Mouse (Mus musculus) liver, adult 2 months (tissue): ENCODE results near the gene Ddx59. TPM values are rescaled to one million over a fixed set of nuclear protein-coding genes. Genes with fewer than 3 reads are reported as not detected.

Experiments
- DNase-seq: peaks from one replicate; pipeline ENCODE4 v3.0.0-alpha.2; 2011; ENCODE audit warnings: low read depth, low spot score; ENCODE audit errors: extremely low read depth
- H3K27ac ChIP-seq: fragments of 200-500 bp; replicated peaks from 2 replicates; pipeline ENCODE4 v1.5.1; 2012; ENCODE audit warnings: low read depth, mild to moderate bottlenecking, control low read depth, inconsistent platforms, low read length; ENCODE audit not compliant: insufficient read depth
- H3K27me3 ChIP-seq: fragments of 200-500 bp; 2 replicates; pipeline ENCODE4 v1.6.1; 2012; ENCODE audit warnings: mild to moderate bottlenecking, moderate library complexity, low read length, inconsistent platforms; ENCODE audit not compliant: control insufficient read depth, insufficient read depth
- H3K36me3 ChIP-seq: fragments of 200-500 bp; 2 replicates; pipeline ENCODE4 v1.6.1; 2012; ENCODE audit warnings: low read length, inconsistent platforms; ENCODE audit not compliant: control insufficient read depth, insufficient read depth
- H3K4me1 ChIP-seq: fragments of 200-500 bp; 2 replicates; pipeline ENCODE4 v1.6.1; 2011; ENCODE audit warnings: low read length; ENCODE audit not compliant: control insufficient read depth, insufficient read depth
- H3K4me3 ChIP-seq: fragments of 200-500 bp; 2 replicates; pipeline ENCODE4 v1.5.1; 2011; ENCODE audit warnings: low read depth, mild to moderate bottlenecking, control low read depth, low read length, moderate library complexity; ENCODE audit not compliant: insufficient read depth
- H3K79me2 ChIP-seq: fragments of 200-500 bp; 2 replicates; pipeline ENCODE4 v1.6.1; 2012; ENCODE audit warnings: inconsistent platforms, mild to moderate bottlenecking, low read length, moderate library complexity; ENCODE audit not compliant: control insufficient read depth, insufficient read depth
- H3K9ac ChIP-seq: fragments of 200-500 bp; 2 replicates; pipeline ENCODE4 v1.6.1; 2012; ENCODE audit warnings: low read depth, mild to moderate bottlenecking, control low read depth, inconsistent platforms, low read length
- CTCF ChIP-seq: fragments of 200-500 bp; IDR thresholded peaks from 2 replicates; pipeline ENCODE4 v1.5.1; 2011; ENCODE audit warnings: low read depth, low read length, control low read depth
- POLR2A ChIP-seq: fragments of 200-500 bp; IDR thresholded peaks from 2 replicates; pipeline ENCODE4 v1.6.1; 2011; ENCODE audit warnings: low read length, control low read depth; ENCODE audit not compliant: insufficient read depth; ENCODE audit errors: extremely low read depth
- WGBS: fragments of 180-500 bp; shearing (Covaris S2); methylation state at CpG from one replicate; pipeline ENCODE4 v1.1.7; 2018; 5-methylcytosine and 5-hydroxymethylcytosine counted together
- polyA plus RNA-seq: library from polyadenylated mRNA; depleted of rRNA; stranded (reverse); fragments of >200 nt; gene quantifications from 2 replicates; pipeline ENCODE4 v1.2.3, GENCODE M21; 2012
- total RNA-seq: library from RNA; depleted of rRNA; stranded (reverse); fragments of >200 nt; gene quantifications from 2 replicates; pipeline ENCODE4 v1.2.3, GENCODE M21; 2014

Ddx59 gene
- total and polyA plus RNA-seq, 2 experiments: 1.7 to 6.0 TPM

DNA sequence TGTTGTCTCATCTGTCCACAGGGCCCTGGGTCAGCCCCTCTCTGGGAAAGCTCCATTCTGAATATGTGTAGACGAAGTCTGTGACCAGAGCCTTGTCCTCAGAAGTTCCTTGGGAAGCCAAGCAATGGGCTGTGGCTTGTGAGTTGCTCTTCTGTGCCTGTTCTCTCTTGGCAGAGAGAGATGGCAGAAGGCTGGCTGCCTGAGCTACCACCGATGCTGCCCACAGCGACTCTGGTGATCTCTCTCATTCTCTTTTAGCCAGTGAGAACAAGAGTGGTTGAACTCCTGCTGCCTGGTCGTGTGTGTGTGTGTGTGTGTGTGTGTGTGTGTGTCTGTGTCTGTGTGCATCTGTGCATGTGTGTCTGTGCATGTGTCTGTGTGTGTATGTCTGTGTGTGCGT lies 37.4 kb downstream of the Ddx59 start:
- TF ChIP-seq POLR2A (no peak), CTCF (no peak)

DNA sequence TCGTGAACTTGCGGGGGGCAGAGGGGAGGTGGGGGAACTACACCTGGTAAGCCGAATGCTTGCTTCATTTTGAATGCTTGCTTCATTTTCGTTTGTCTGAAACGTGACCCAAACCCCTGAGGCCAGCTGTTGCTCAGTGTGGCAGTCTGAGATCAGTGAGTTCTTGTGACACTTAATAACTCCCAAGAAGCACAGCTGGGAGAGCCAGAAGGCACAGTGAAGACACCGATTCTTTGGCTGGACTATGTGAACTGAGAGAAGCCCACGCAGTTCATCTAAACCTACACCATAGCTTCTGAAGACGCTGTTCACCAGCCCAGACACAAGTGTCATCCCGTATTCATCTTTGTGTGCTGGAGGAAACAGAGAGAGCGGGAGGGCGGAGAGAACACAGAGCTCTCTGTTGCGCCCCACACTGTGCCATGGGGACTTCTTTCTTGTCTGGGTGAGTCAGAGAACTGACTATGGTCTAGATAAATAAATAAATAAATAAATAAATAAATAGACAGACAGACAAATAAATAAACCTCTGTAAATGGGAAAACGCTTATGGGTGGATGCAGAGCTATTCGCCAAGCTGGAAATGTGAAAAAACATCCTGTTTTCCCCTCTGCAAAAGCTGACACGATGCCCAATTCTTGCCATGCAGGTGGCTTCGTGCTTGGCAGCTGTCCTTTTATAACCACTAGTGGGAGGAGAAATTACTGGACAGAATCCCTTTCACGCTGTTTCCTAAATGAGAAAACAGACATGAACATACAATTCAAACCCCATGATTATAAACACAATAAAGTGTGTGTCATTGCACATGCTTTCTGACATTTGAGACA lies 40.9 kb downstream of the Ddx59 start:
- Histone ChIP-seq H3K4me1 (0 out of 2 replicates have a peak, but pooled peaks cover 3% of the 10 kb centered on the region), H3K36me3 (no peaks in the 10 kb centered on the region), H3K79me2 (no peaks in the 10 kb centered on the region), H3K27me3 (no peaks in the 10 kb centered on the region), H3K27ac (no peak overlapping the region), H3K4me3 (no peak overlapping the region), H3K9ac (no peak overlapping the region)
- no peak for TF ChIP-seq CTCF
- TF ChIP-seq POLR2A: no peak
- 90% methylated on average over 17 of the region's 17 CpGs for WGBS
- DNase-seq: no peak

More for the DNA sequence above, 37.4 kb downstream of the Ddx59 start:
- 84% methylated on average over 5 of the region's 5 CpGs for WGBS
- H3K79me2 ChIP-seq: no peaks in the 10 kb centered on the region
- no peaks in the 10 kb centered on the region for H3K27me3 ChIP-seq
- no peak overlapping the region for H3K27ac ChIP-seq
- H3K36me3 ChIP-seq: no peaks in the 10 kb centered on the region
- no peak overlapping the region for H3K9ac ChIP-seq
- no peak overlapping the region for H3K4me3 ChIP-seq
- no peak for DNase-seq
- 0 out of 2 replicates have a peak, but pooled peaks cover 2% of the 10 kb centered on the region for H3K4me1 ChIP-seq

- Histone ChIP-seq H3K4me3 (no peak overlapping the region), H3K9ac (no peak overlapping the region), H3K27ac (no peak overlapping the region), H3K36me3 (no peaks in the 10 kb centered on the region), H3K27me3 (no peaks in the 10 kb centered on the region), H3K4me1 (0 out of 2 replicates have a peak, but pooled peaks cover 3% of the 10 kb centered on the region), H3K79me2 (no peaks in the 10 kb centered on the region)
- 56% methylated on average over 6 of the region's 6 CpGs for WGBS
- no peak for TF ChIP-seq CTCF
- TF ChIP-seq POLR2A: no peak
- DNase-seq: peak; percentile 58
Observed at GRCm38 (mm10) chr1:136456741-136457140, 41.7 kb downstream of the Ddx59 start.

DNA sequence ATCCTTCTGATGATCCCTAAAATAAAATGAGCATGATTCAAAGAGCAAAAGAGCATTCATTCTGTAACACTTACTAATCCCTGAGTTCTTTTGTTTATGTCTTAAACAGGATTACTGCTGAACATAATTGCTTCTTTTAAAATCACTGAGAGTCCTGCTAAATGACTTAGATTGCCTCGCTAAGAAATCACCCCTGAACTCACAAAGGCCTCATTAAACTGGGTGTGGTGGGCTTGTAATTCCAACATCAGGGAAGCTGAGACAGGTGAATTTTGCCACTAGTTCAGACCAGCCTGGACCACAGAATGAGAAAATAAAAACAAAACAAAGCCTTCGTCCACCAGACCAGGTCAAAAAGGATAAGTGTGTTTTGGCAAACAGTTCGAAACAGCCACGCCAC lies 42.3 kb downstream of the Ddx59 start:
- Histone ChIP-seq H3K27ac (no peak overlapping the region), H3K4me3 (no peak overlapping the region), H3K4me1 (0 out of 2 replicates have a peak, but pooled peaks cover 3% of the 10 kb centered on the region), H3K9ac (no peak overlapping the region), H3K79me2 (no peaks in the 10 kb centered on the region), H3K27me3 (no peaks in the 10 kb centered on the region), H3K36me3 (no peaks in the 10 kb centered on the region)
- DNase-seq: no peak
- WGBS: 83% methylated on average over 4 of the region's 4 CpGs
- TF ChIP-seq CTCF (no peak), POLR2A (no peak)

DNA sequence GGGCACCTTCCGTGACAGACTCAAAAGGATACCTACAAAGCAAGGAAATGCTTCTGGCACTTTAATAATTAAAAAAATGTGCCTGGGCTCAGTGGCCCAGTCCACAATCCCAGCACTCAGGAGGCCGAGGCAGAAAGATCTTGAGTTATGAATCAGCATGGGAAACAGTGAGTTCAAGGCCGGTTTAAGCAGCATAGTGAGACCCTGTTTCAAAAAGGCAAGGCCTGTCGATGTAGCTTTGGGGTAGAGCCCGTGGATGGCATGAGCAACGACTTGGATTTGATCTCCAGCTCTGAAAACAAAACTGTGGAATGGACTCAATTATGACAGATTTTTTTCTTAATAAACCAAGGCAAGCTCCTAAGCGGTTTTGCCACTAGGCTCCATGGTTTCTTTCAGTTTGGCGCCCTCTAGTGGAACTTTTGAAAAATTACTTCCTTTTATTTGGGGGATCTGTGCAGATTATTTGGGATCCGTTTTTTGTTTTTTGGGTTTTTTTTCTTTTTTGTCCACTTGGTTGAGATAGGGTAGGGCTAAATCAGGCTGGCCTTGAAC lies 43.7 kb downstream of the Ddx59 start:
- H3K27ac ChIP-seq: no peak overlapping the region
- 0 out of 2 replicates have a peak, but pooled peaks cover 3% of the 10 kb centered on the region for H3K4me1 ChIP-seq
- peak; percentile 24; the same call in 1 of the 2 replicates for TF ChIP-seq CTCF
- no peak for TF ChIP-seq POLR2A
- H3K4me3 ChIP-seq: no peak overlapping the region
- no peaks in the 10 kb centered on the region for H3K27me3 ChIP-seq
- WGBS: 29% methylated on average over 9 of the region's 9 CpGs
- no peak overlapping the region for H3K9ac ChIP-seq
- DNase-seq: peak; percentile 67
- H3K79me2 ChIP-seq: no peaks in the 10 kb centered on the region
- H3K36me3 ChIP-seq: no peaks in the 10 kb centered on the region

DNA sequence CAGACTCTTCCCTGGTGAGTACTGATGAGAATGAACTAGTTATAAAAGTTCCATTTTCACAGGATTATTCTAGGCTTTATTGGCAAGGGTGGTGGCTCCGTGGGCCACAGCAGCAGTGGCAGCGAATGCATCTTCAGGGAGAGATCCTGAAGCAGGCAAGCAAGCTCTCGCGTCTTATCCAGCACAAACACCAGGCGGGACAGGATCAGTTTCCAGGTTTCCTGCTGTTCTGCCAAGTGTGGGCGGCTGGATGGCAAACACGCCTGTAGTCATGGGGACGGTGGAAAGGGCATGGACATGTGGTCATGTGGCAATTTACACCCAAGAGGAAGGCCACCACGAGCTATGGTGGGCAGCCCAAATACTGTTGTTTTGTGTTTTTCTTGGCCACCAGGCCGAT lies 47.4 kb downstream of the Ddx59 start:
- no peaks in the 10 kb centered on the region for H3K79me2 ChIP-seq
- H3K36me3 ChIP-seq: no peaks in the 10 kb centered on the region
- H3K4me1 ChIP-seq: 0 out of 2 replicates have a peak, but pooled peaks cover 2% of the 10 kb centered on the region
- H3K4me3 ChIP-seq: no peak overlapping the region
- no peak overlapping the region for H3K27ac ChIP-seq
- peak; percentile 9 for DNase-seq
- whole genome bisulfite sequencing: 31% methylated on average over 10 of the region's 10 CpGs
- TF ChIP-seq CTCF: no peak
- no peak for TF ChIP-seq POLR2A
- no peaks in the 10 kb centered on the region for H3K27me3 ChIP-seq
- no peak overlapping the region for H3K9ac ChIP-seq
